Mouse (Mus musculus) CH12.LX (cell line): ENCODE results near the gene Chid1. TPM values are rescaled to one million over a fixed set of nuclear protein-coding genes. Genes with fewer than 3 reads are reported as not detected.

Experiments
- DNase-seq: peaks from one replicate; pipeline ENCODE4 v3.0.0-alpha.2; 2013; ENCODE audit errors: extremely low read depth
- H3K27ac ChIP-seq: 2 replicates; pipeline ENCODE4 v1.5.1; 2012; ENCODE audit warnings: low read depth, mild to moderate bottlenecking, control low read depth, moderate library complexity; ENCODE audit not compliant: insufficient read depth
- H3K27me3 ChIP-seq: replicated peaks from 2 replicates; pipeline ENCODE3; 2012; ENCODE audit warnings: inconsistent platforms
- H3K36me3 ChIP-seq, 2 experiments: replicated peaks in 1 of 2; 2 replicates each; pipeline versions ENCODE3 to v1.6.1; 2012; ENCODE audit warnings: inconsistent platforms in 1 of 2, low read length in 1 of 2, mild to moderate bottlenecking in 1 of 2, mixed read lengths in 1 of 2, moderate library complexity in 1 of 2; ENCODE audit not compliant: control insufficient read depth in 1 of 2, insufficient read depth in 1 of 2
- H3K4me1 ChIP-seq, 2 experiments: 2 replicates each; pipeline ENCODE4 v1.6.1; 2012; ENCODE audit warnings: inconsistent platforms in 1 of 2, moderate library complexity in 1 of 2; ENCODE audit not compliant: insufficient read depth in 2 of 2, control insufficient read depth in 1 of 2
- H3K4me2 ChIP-seq: 2 replicates; pipeline ENCODE4 v1.6.1; 2012; ENCODE audit warnings: low read depth, mild to moderate bottlenecking, control low read depth; ENCODE audit not compliant: poor library complexity, insufficient read depth, severe bottlenecking
- H3K4me3 ChIP-seq, 3 experiments: fragments of 150-350 bp in 1 of 3; sonication (generic) in 1 of 3; replicated peaks in 1 of 3; 2 replicates each; pipeline versions ENCODE3 to v1.5.1; 2011 to 2012; ENCODE audit warnings: low read depth in 2 of 3, low read length in 2 of 3, mild to moderate bottlenecking in 2 of 3, moderate library complexity in 2 of 3, control low read depth in 1 of 3, improper control_type of control experiment in 1 of 3, inconsistent platforms in 1 of 3, mixed read lengths in 1 of 3; ENCODE audit not compliant: poor library complexity in 1 of 3
- H3K79me2 ChIP-seq: replicated peaks from 2 replicates; pipeline ENCODE4 v1.6.1; 2012; ENCODE audit warnings: mild to moderate bottlenecking, moderate library complexity; ENCODE audit not compliant: control insufficient read depth, poor library complexity, insufficient read depth, severe bottlenecking; ENCODE audit errors: extremely low read depth
- H3K9ac ChIP-seq: 2 replicates; pipeline ENCODE4 v1.6.1; 2012; ENCODE audit warnings: low read depth, mild to moderate bottlenecking, control low read depth, moderate library complexity; ENCODE audit not compliant: insufficient read depth
- H3K9me3 ChIP-seq: replicated peaks from 2 replicates; pipeline ENCODE3; 2012; ENCODE audit warnings: low read length, inconsistent platforms, mixed read lengths
- BHLHE40 ChIP-seq: IDR thresholded peaks from 2 replicates; pipeline ENCODE4 v1.6.1; 2011; ENCODE audit warnings: mild to moderate bottlenecking, low read depth, low read length, improper control_type of control experiment
- CHD2 ChIP-seq: IDR thresholded peaks from 2 replicates; pipeline ENCODE4 v1.6.1; 2011; ENCODE audit warnings: low read length, improper control_type of control experiment
- CTCF ChIP-seq, 2 experiments: IDR thresholded peaks in 1 of 2; conservative IDR thresholded peaks in 1 of 2; 2 replicates each; pipeline ENCODE4 v1.5.1; 2011 to 2012; ENCODE audit warnings: low read depth in 2 of 2, low read length in 2 of 2, improper control_type of control experiment in 1 of 2, inconsistent platforms in 1 of 2, mild to moderate bottlenecking in 1 of 2, moderate library complexity in 1 of 2
- ELF1 ChIP-seq: IDR thresholded peaks from 2 replicates; pipeline ENCODE4 v1.6.1; 2014; ENCODE audit warnings: low read depth, mild to moderate bottlenecking, inconsistent platforms, low read length, improper control_type of control experiment
- ETS1 ChIP-seq: conservative IDR thresholded peaks from 2 replicates; pipeline ENCODE4 v1.6.1; 2012; ENCODE audit warnings: low read depth, mild to moderate bottlenecking, inconsistent platforms, low read length, improper control_type of control experiment, moderate library complexity
- IRF4 ChIP-seq: IDR thresholded peaks from 2 replicates; pipeline ENCODE4 v1.6.1; 2014; ENCODE audit warnings: low read depth, mild to moderate bottlenecking, inconsistent platforms, low read length, improper control_type of control experiment
- JUND ChIP-seq: conservative IDR thresholded peaks from 2 replicates; pipeline ENCODE4 v1.6.1; 2011; ENCODE audit warnings: low read depth, low read length, improper control_type of control experiment
- MAZ ChIP-seq: IDR thresholded peaks from 2 replicates; pipeline ENCODE4 v1.6.1; 2012; ENCODE audit warnings: low read depth, mild to moderate bottlenecking, inconsistent platforms, low read length, improper control_type of control experiment, moderate library complexity
- MEF2A ChIP-seq: IDR thresholded peaks from 2 replicates; pipeline ENCODE4 v1.6.1; 2014; ENCODE audit warnings: low read depth, mild to moderate bottlenecking, inconsistent platforms, low read length, improper control_type of control experiment, borderline replicate concordance
- MXI1 ChIP-seq: IDR thresholded peaks from 2 replicates; pipeline ENCODE4 v1.6.1; 2011; ENCODE audit warnings: mild to moderate bottlenecking, low read depth, low read length, improper control_type of control experiment
- MYC ChIP-seq: IDR thresholded peaks from 2 replicates; pipeline ENCODE4 v1.6.1; 2011; ENCODE audit warnings: low read depth, mild to moderate bottlenecking, improper control_type of control experiment, low read length
- NELFE ChIP-seq: IDR thresholded peaks from 2 replicates; pipeline ENCODE4 v1.6.1; 2011; ENCODE audit warnings: low read depth, low read length, improper control_type of control experiment
- NRF1 ChIP-seq: IDR thresholded peaks from 2 replicates; pipeline ENCODE4 v1.6.1; 2014; ENCODE audit warnings: low read depth, mild to moderate bottlenecking, inconsistent platforms, low read length, improper control_type of control experiment, moderate library complexity
- PAX5 ChIP-seq: IDR thresholded peaks from 2 replicates; pipeline ENCODE4 v1.6.1; 2012; ENCODE audit warnings: low read length, inconsistent platforms, mixed read lengths
- POLR2A ChIP-seq: IDR thresholded peaks from 2 replicates; pipeline ENCODE4 v1.6.1; 2011; ENCODE audit warnings: low read depth, mild to moderate bottlenecking, improper control_type of control experiment, low read length
- RCOR1 ChIP-seq: conservative IDR thresholded peaks from 2 replicates; pipeline ENCODE4 v1.6.1; 2012; ENCODE audit warnings: low read depth, mild to moderate bottlenecking, inconsistent platforms, low read length, improper control_type of control experiment
- SIN3A ChIP-seq: IDR thresholded peaks from 2 replicates; pipeline ENCODE4 v1.6.1; 2012; ENCODE audit warnings: low read length, improper control_type of control experiment, inconsistent platforms
- TBP ChIP-seq: conservative IDR thresholded peaks from 2 replicates; pipeline ENCODE4 v1.6.1; 2011; ENCODE audit warnings: low read depth, low read length, improper control_type of control experiment
- TCF12 ChIP-seq: IDR thresholded peaks from 2 replicates; pipeline ENCODE4 v1.6.1; 2014; ENCODE audit warnings: low read depth, mild to moderate bottlenecking, inconsistent platforms, low read length, improper control_type of control experiment
- UBTF ChIP-seq: IDR thresholded peaks from 2 replicates; pipeline ENCODE4 v1.6.1; 2012; ENCODE audit warnings: low read depth, mild to moderate bottlenecking, inconsistent platforms, low read length, improper control_type of control experiment, moderate library complexity
- USF2 ChIP-seq: conservative IDR thresholded peaks from 2 replicates; pipeline ENCODE4 v1.6.1; 2011; ENCODE audit warnings: low read depth, low read length, improper control_type of control experiment
- ZKSCAN1 ChIP-seq: IDR thresholded peaks from 2 replicates; pipeline ENCODE4 v1.6.1; 2012; ENCODE audit warnings: low read depth, inconsistent platforms, low read length, improper control_type of control experiment, borderline replicate concordance
- ZMIZ1 ChIP-seq: IDR thresholded peaks from 2 replicates; pipeline ENCODE4 v1.6.1; 2012; ENCODE audit warnings: low read depth, mild to moderate bottlenecking, inconsistent platforms, low read length, improper control_type of control experiment
- dilution Hi-C: fragments of 300-500 bp; cut with MboI; formaldehyde crosslinking; loops from 2 replicates; pipeline ENCODE4 v1.14.3; 2020; ENCODE audit warnings: low sequenced_read_pairs; ENCODE audit not compliant: extremely low pct_unique_long_range_greater_than_20kb, extremely low pct_ligation_motif_present
- in situ Hi-C: fragments of 300-500 bp; cut with MboI; formaldehyde crosslinking; loops from 3 replicates; pipeline ENCODE4 v1.14.3; 2019; ENCODE audit warnings: low sequenced_read_pairs, low pct_ligation_motif_present, low pct_unique_long_range_greater_than_20kb, mixed read lengths
- polyA plus RNA-seq: library from polyadenylated mRNA; unstranded; fragments of >175 nt; gene quantifications from 2 replicates; pipeline ENCODE4 v1.2.1, GENCODE M21; 2012; ENCODE audit warnings: low read depth; ENCODE audit not compliant: insufficient read length
- total RNA-seq, 2 experiments: library from RNA; depleted of rRNA; stranded (reverse); fragments of 300-350 nt in 1 of 2; fragments of >200 nt in 1 of 2; gene quantifications; 2 replicates each; pipeline ENCODE4 v1.2.3; 2012 to 2014

Chid1 gene
- total and polyA plus RNA-seq, 3 experiments = 27.0 to 50.5 (median 42.3) TPM

GRCm38 (mm10) chr7:141561682-141562391, 22.2 kb upstream of the Chid1 start, which contains the start of gene Ap2a2:
TSS of gene Ap2a2 (plus strand) at chr7:141562173.
- Histone ChIP-seq H3K4me3 (peak within 1 kb of the TSS; percentile 73 to 85 (median 77)), H3K4me2 (peak within 1 kb of the TSS; percentile 71), H3K4me1 (peaks cover 6 to 58% of the 10 kb centered on the region in 2 experiments), H3K36me3 (peaks cover 0 to 16% of the 10 kb centered on the region in 2 experiments), H3K27ac (no peak within 1 kb of the TSS), H3K79me2 (peaks cover 9% of the 10 kb centered on the region), H3K9me3 (no peaks in the 10 kb centered on the region), H3K9ac (peak within 1 kb of the TSS; percentile 83), H3K27me3 (no peaks in the 10 kb centered on the region)
- peak; percentile 88 for DNase-seq
- in situ Hi-C loops = no loop called here
- TF ChIP-seq UBTF (0 out of 2 replicates have a peak, but pooled peaks have one; percentile 75), IRF4 (no peak), PAX5 (no peak), MEF2A (0 out of 2 replicates have a peak, but pooled peaks have one; percentile 9), CTCF (conservative IDR thresholded peaks at IDR 0.05 in 1 of 2, IDR thresholded peaks at IDR 0.05 in 1 of 2; ENCODE audit: low read depth in 2 of 2, low read length in 2 of 2) (no peak), MYC (no peak), JUND (no peak), ETS1 (peak; percentile 18; the same call in 1 of the 2 replicates), MAZ (peak; percentile 65), NRF1 (peak; percentile 86), CHD2 (peak; percentile 76), MXI1 (peak; percentile 79), SIN3A (peak; percentile 58; the same call in 1 of the 2 replicates), NELFE (peak; percentile 74), ZKSCAN1 (no peak), TCF12 (peak; percentile 67; the same call in 1 of the 2 replicates), RCOR1 (no peak), ELF1 (peak; percentile 19; the same call in 1 of the 2 replicates), TBP (no peak), POLR2A (peak; percentile 85), USF2 (no peak), ZMIZ1 (peak; percentile 64; the same call in 1 of the 2 replicates), BHLHE40 (peak; percentile 40; the same call in 1 of the 2 replicates)
- dilution Hi-C loops = no loop called here
